Mouse (Mus musculus) midbrain, embryonic 12.5 days (tissue): ENCODE measurements at regions not wholly inside any gene's neighbourhood (a gene's known extent, or its start where the extent isn't known, plus 50 kb on each side); places are given as distances from the start of the nearest gene placed in this dataset.

Experiments
- ATAC-seq: fragments of 200-750 bp; cut with Nextera tagmentation; 2 replicates; pipeline ENCODE4 v1.8.0; 2017; ENCODE audit warnings: low read depth, moderate TSS enrichment, moderate library complexity; ENCODE audit not compliant: low FRiP score
- H3K27ac ChIP-seq: fragments of 300-500 bp; sonication (generic); replicated peaks from 2 replicates; pipeline ENCODE4 v1.5.1; 2016; ENCODE audit warnings: mild to moderate bottlenecking
- H3K27me3 ChIP-seq: fragments of 300-500 bp; sonication (generic); 2 replicates; pipeline ENCODE4 v1.6.1; 2016; ENCODE audit warnings: mild to moderate bottlenecking
- H3K36me3 ChIP-seq: fragments of 300-500 bp; sonication (generic); 2 replicates; pipeline ENCODE4 v1.6.1; 2016
- H3K4me1 ChIP-seq: fragments of 300-500 bp; sonication (generic); 2 replicates; pipeline ENCODE4 v1.6.1; 2016
- H3K4me2 ChIP-seq: fragments of 300-500 bp; sonication (generic); replicated peaks from 2 replicates; pipeline ENCODE4 v1.6.1; 2016; ENCODE audit warnings: mild to moderate bottlenecking, moderate library complexity
- H3K4me3 ChIP-seq: fragments of 300-500 bp; sonication (generic); 2 replicates; pipeline ENCODE4 v1.5.1; 2016; ENCODE audit warnings: mild to moderate bottlenecking
- H3K9ac ChIP-seq: fragments of 300-500 bp; sonication (generic); replicated peaks from 2 replicates; pipeline ENCODE4 v1.6.1; 2016; ENCODE audit warnings: mild to moderate bottlenecking, moderate library complexity
- H3K9me3 ChIP-seq: fragments of 300-500 bp; sonication (generic); 2 replicates; pipeline ENCODE4 v1.6.1; 2016; ENCODE audit warnings: mild to moderate bottlenecking
- WGBS: fragments of 180-500 bp; shearing (Covaris S2); methylation state at CpG from one replicate; pipeline ENCODE4 v1.1.7; 2016; 5-methylcytosine and 5-hydroxymethylcytosine counted together

DNA sequence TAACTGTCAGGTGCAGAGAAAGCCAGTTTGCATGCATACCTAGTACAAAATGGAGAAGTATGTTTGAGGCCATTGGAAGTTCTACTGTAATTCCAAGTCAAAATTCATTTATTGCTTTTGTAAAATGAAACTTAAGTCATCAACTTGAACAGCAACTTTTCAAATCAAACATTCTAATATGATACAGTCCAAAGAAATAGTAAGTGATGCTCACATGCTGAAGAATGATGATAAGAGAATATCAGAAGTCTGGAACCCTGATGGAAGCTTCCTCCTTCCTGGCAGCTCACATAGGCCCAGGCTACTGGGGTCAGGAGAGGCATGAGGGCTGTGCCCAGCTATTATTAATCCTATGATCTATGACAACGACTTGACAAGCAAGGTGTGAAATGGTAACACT, 64.1 kb upstream of the Slc38a2 start:
- Histone ChIP-seq H3K27me3 (no peaks in the 10 kb centered on the region), H3K4me3 (no peak overlapping the region), H3K9me3 (no peaks in the 10 kb centered on the region), H3K36me3 (no peaks in the 10 kb centered on the region), H3K27ac (no peak overlapping the region), H3K9ac (no peak overlapping the region), H3K4me2 (no peak overlapping the region), H3K4me1 (peaks cover 2% of the 10 kb centered on the region; the same call in 1 of the 2 replicates)
- WGBS, result 87% methylated on average over 1 of the region's 1 CpGs
- ATAC-seq, result no peak

DNA sequence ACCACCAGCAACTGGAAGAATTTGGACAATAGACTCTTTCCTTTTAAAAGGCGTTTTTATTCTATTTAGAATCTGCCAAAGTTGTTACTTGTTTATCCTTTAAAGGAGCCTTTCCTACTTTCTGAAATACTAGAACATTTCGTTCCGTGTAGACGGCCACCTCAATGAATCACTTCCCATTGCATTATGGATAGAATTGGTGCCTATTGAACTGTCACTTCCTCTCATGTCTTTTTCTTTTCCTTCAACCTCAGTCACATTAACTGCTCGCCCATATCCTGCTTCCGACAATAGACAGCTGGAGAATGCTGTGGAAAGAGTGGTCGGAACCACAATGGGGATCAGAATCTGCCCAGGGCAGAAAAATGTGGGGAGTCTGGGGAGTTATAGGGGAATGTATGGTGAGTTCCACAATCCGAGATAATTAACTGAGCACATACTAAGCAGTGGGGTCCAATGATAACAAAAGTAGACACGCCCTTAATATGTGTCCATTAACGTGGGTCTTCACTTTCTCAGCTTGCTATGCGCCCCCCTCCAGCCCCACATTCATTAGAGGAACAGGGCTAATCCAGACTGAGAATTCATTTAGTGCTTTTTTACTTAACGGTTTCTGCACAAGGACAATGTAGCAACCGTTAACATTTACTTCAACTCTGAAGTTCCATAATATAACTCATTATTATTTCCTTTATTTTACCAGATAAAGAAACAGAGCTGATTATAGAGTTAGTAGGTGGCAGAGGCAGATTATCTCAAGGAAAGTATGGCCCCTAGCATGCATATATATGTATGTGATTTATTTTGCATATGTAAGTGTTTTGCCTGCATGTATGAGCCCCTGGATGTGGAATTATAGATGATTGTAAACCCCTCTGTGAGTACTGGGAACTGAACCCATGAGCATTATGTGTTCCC, 59.8 kb upstream of the Slc38a2 start:
- no peaks in the 10 kb centered on the region for H3K9me3 ChIP-seq
- no peaks in the 10 kb centered on the region for H3K36me3 ChIP-seq
- 62% methylated on average over 13 of the region's 13 CpGs for WGBS
- no peak for ATAC-seq
- no peak overlapping the region for H3K9ac ChIP-seq
- no peak overlapping the region for H3K4me3 ChIP-seq
- H3K27me3 ChIP-seq, result no peaks in the 10 kb centered on the region
- H3K4me1 ChIP-seq, result no peaks in the 10 kb centered on the region
- H3K27ac ChIP-seq, result no peak overlapping the region
- H3K4me2 ChIP-seq, result no peak overlapping the region

DNA sequence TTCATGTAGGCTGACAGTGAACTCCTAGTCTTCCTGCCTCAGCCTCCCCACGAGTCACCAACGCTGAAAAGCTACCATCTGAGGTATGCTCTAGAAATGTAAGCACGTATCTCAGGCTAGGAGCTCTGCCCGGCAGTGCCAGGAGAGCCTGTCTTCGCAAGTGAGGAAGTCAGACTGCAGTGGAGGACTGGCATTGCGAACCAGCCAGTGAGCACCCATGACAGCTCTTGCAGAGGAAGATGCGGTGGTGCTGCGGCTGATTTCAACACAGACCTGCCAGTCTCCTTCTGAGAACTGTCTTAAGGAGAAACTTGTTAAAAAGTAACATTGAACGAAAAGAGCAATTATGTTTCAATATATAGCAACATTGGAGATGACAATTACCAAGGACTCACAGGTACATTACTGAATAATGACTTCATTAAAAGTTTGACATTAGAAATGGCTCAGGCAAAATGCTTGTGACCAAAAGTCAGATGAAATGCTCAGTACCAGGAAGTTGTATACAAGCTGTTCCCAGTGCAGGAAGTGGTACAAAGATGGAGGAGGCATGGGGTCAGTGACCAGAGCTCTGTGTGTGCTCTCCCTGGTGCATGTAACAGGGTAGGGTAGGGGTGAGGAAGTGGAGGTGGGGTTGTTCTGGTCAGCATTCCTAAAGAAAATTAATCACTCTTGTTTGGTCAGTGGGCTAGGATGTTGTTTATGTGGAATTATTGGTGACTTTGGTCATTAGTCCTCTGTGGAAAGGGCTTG, 58.1 kb upstream of the Slc38a2 start:
- 87% methylated on average over 9 of the region's 9 CpGs for WGBS

DNA sequence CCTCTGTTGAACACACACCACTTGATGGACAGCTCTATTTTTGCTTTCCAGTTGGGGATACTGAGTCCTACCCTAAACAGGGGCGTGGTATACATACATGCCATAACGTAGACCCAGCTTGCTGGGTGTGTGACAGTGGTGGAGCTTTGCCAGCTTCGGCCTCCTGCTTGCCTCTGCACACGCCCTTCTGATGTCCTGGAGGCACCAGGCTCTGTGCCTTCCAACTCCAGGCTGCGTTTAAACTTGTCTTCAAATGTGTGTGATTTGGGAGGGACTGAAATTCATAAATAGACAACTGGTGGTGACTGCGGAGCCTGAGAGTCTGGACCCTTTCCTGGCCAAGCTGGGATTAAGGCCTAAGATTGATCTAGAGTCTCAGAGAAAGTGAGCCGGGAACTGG, 56.9 kb upstream of the Slc38a2 start:
- 86% methylated on average over 7 of the region's 7 CpGs for WGBS
- no peaks in the 10 kb centered on the region for H3K4me1 ChIP-seq

More for the DNA sequence above, 58.1 kb upstream of the Slc38a2 start:
- Histone ChIP-seq H3K9ac (no peak overlapping the region), H3K9me3 (no peaks in the 10 kb centered on the region), H3K4me3 (no peak overlapping the region), H3K4me1 (no peaks in the 10 kb centered on the region), H3K27me3 (no peaks in the 10 kb centered on the region), H3K4me2 (no peak overlapping the region), H3K27ac (no peak overlapping the region), H3K36me3 (no peaks in the 10 kb centered on the region)
- no peak for ATAC-seq

DNA sequence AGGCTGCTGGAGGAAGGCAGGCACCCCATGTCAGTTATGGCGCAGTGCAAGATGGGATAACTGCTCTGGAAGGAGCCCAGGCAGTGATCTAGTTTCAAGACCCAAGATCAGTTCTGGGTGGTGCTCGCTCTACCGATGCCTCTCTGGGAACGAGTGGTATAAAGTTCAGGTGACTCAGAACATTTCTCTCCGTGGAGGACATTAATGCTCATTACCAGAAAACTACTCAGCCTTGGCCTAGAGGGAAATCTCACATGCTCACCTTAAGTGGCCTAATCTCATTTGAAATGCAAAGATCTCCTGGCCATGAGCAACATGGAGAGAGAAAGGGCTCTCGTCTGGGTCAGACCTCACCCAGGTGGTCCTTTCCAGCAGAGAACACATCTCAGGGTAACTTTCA, 56.4 kb upstream of the Slc38a2 start:
- Histone ChIP-seq H3K27me3 (no peaks in the 10 kb centered on the region), H3K4me2 (no peak overlapping the region)

More for the DNA sequence above, 56.9 kb upstream of the Slc38a2 start:
- Histone ChIP-seq H3K27me3 (no peaks in the 10 kb centered on the region), H3K9ac (no peak overlapping the region), H3K9me3 (no peaks in the 10 kb centered on the region), H3K4me3 (no peak overlapping the region), H3K4me2 (no peak overlapping the region), H3K27ac (no peak overlapping the region), H3K36me3 (no peaks in the 10 kb centered on the region)
- ATAC-seq, result no peak

GRCm38 (mm10) chr15:96755322-96755942, 55.9 kb upstream of the Slc38a2 start:
- Histone ChIP-seq H3K36me3 (no peaks in the 10 kb centered on the region), H3K9ac (no peak overlapping the region), H3K9me3 (no peaks in the 10 kb centered on the region), H3K27me3 (no peaks in the 10 kb centered on the region), H3K4me1 (no peaks in the 10 kb centered on the region), H3K4me2 (no peak overlapping the region), H3K4me3 (no peak overlapping the region), H3K27ac (no peak overlapping the region)
- 93% methylated on average over 13 of the region's 13 CpGs for WGBS
- ATAC-seq, result no peak

More for the DNA sequence above, 56.4 kb upstream of the Slc38a2 start:
- no peaks in the 10 kb centered on the region for H3K4me1 ChIP-seq
- ATAC-seq, result no peak
- no peaks in the 10 kb centered on the region for H3K36me3 ChIP-seq
- no peak overlapping the region for H3K27ac ChIP-seq
- 76% methylated on average over 6 of the region's 6 CpGs for WGBS
- H3K4me3 ChIP-seq, result no peak overlapping the region
- H3K9me3 ChIP-seq, result no peaks in the 10 kb centered on the region
- no peak overlapping the region for H3K9ac ChIP-seq

DNA sequence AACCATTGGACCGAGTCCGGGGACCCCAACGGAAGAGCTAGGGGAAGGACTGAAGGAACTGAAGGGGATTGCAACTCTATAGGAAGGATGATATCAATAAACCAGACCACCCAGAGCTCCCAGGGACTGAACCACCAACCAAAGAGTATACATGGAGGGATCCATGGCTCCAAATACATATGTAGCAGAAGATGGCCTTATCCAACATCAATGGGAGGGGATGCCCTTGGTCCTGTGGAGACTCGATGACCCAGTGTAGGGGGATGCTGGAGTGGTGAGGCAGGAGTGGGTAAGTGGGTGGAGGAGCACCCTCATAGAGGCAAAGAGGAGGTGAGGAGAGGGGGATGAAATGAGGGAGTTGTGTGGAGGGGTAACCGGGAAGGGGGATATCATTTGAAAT, 54.5 kb upstream of the Slc38a2 start:
- H3K9ac ChIP-seq, result no peak overlapping the region
- 96% methylated on average over 5 of the region's 5 CpGs for WGBS
- H3K4me3 ChIP-seq, result no peak overlapping the region
- no peak for ATAC-seq
- H3K4me2 ChIP-seq, result no peak overlapping the region
- H3K27me3 ChIP-seq, result no peaks in the 10 kb centered on the region
- no peaks in the 10 kb centered on the region for H3K36me3 ChIP-seq
- no peak overlapping the region for H3K27ac ChIP-seq
- no peaks in the 10 kb centered on the region for H3K4me1 ChIP-seq
- H3K9me3 ChIP-seq, result no peaks in the 10 kb centered on the region

GRCm38 (mm10) chr15:96752719-96753118, 53.2 kb upstream of the Slc38a2 start:
- no peak for ATAC-seq
- no peaks in the 10 kb centered on the region for H3K27me3 ChIP-seq
- H3K4me2 ChIP-seq, result no peak overlapping the region
- no peak overlapping the region for H3K4me3 ChIP-seq
- H3K9ac ChIP-seq, result no peak overlapping the region
- no peaks in the 10 kb centered on the region for H3K9me3 ChIP-seq
- H3K4me1 ChIP-seq, result no peaks in the 10 kb centered on the region
- no peaks in the 10 kb centered on the region for H3K36me3 ChIP-seq
- no peak overlapping the region for H3K27ac ChIP-seq
- WGBS, result 94% methylated on average over 8 of the region's 8 CpGs

DNA sequence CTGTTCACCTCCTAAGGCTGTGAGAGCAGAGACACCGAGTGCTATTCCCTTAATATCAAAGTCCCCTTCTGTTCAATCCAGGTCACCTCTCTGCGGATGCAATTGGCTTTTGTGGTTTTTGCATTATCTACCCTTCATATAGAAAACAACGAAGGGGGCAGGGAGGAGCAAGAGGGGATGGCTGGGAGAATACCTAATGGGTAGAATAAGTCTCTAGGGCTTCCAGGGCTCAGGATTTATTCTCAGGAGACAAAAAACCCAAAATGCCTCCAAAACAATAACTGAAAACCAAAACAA, 52.5 kb upstream of the Slc38a2 start:
- no peaks in the 10 kb centered on the region for H3K36me3 ChIP-seq
- WGBS, result 86% methylated on average over 3 of the region's 3 CpGs

GRCm38 (mm10) chr15:96751243-96752061, 51.9 kb upstream of the Slc38a2 start:
- Histone ChIP-seq H3K9ac (no peak overlapping the region), H3K36me3 (no peaks in the 10 kb centered on the region), H3K4me2 (no peak overlapping the region), H3K27ac (no peak overlapping the region), H3K4me3 (no peak overlapping the region), H3K9me3 (no peaks in the 10 kb centered on the region), H3K27me3 (no peaks in the 10 kb centered on the region), H3K4me1 (no peaks in the 10 kb centered on the region)
- ATAC-seq, result no peak
- 85% methylated on average over 13 of the region's 13 CpGs for WGBS

More for the DNA sequence above, 52.5 kb upstream of the Slc38a2 start:
- no peak overlapping the region for H3K27ac ChIP-seq
- H3K4me2 ChIP-seq, result no peak overlapping the region
- H3K9ac ChIP-seq, result no peak overlapping the region
- no peaks in the 10 kb centered on the region for H3K9me3 ChIP-seq
- no peak overlapping the region for H3K4me3 ChIP-seq
- H3K27me3 ChIP-seq, result no peaks in the 10 kb centered on the region
- no peak for ATAC-seq
- H3K4me1 ChIP-seq, result no peaks in the 10 kb centered on the region

- Histone ChIP-seq H3K4me3 (no peak overlapping the region), H3K4me1 (no peaks in the 10 kb centered on the region), H3K36me3 (no peaks in the 10 kb centered on the region), H3K9ac (0 out of 2 replicates have a peak overlapping the region, but pooled peaks have one; percentile 11), H3K27ac (no peak overlapping the region), H3K27me3 (no peaks in the 10 kb centered on the region), H3K9me3 (no peaks in the 10 kb centered on the region), H3K4me2 (no peak overlapping the region)
- ATAC-seq, result no peak
- WGBS, result 81% methylated on average over 9 of the region's 9 CpGs
These were observed 50.2 kb upstream of the Slc38a2 start for GRCm38 (mm10) chr15:96749534-96750256.
